Mouse (Mus musculus): ENCODE data around the gene Amotl1.
"Not testable (repeated sequence)": the region's sequence is repeated elsewhere in the genome, so short reads cannot be mapped to it uniquely, and the experiment has no call there.

Gene Amotl1

DNA sequence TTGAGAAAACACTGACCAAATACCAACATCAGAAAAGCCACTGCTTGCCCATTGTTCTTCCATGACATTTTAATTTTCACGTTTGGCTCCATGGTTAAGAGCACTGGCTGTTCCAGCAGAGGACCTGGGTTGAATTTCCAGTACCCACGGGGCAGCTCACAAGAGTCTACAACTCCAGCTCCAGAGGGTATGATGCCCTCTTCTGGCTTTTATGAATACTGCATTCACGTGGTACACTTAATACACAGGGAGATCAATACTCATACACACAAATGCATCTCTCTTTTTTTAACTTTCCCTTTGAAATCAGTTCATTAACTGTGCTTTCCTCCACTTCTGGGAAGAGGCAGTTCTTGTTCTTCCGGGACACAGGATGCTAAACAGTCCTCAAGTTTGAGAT, 41.4 kb downstream of the Amotl1 start:
- DNase-seq, result no peak

DNA sequence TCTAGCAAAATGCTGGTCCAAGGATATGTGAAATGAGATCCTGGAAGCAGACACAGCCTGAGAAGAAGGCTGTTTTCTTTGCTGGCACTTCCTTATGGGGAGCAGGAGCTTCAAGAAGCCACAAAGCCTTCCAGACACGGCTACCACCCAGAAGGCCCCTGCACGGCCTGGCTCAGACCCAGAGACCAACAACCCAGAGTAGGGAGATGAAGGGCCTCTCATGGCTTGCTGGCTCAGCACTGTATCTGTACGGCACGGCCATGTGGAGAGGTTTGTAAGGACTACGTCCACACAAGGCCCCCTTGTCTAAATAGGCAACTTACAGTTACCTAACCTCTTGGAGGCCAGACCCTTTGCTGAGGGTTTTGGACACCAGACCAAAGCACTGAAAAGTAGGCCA, 45.1 kb downstream of the Amotl1 start:
- no peak for DNase-seq

DNA sequence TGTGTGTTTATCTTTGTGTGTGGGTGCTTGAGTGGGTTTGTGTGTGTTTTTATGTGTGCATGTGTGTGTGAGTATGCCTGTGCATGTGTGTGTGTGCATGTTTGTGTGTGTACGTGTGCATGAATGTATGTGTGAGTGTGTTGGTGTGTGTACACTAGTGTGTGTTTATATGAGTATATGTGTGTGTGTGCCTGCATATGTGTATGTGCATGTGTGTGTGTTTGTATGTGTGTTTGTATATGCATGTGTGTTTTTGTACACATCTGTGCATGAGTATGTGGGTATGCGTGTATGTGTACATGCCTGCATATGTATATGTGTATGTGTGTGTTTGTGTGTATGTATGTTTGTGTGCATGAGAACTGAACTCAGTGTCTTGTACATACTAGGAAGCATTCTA, 46.7 kb downstream of the Amotl1 start:
- DNase-seq, result no peak

GRCm38 (mm10) chr9:14597429-14597828, 47.4 kb downstream of the Amotl1 start:
- DNase-seq, result no peak

DNA sequence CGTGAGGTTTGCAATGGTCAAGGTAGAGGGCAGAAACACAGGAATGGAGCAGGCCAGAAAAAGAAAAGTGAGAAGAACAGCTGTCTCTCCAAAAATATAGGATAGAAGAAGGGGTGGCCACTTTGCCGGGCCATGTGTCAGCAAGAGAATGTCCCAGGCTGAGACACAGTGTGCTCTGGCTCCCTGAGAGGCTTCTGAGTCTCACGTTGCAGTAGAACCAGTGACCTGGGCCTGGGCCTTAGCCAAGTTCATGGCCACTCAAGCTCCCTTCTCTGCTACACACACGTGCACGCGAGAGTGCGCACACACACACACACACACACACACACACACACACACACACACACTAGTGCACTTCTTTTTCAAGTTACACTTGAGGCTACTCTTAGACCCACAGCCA, 48.0 kb downstream of the Amotl1 start:
- DNase-seq, result no peak

DNA sequence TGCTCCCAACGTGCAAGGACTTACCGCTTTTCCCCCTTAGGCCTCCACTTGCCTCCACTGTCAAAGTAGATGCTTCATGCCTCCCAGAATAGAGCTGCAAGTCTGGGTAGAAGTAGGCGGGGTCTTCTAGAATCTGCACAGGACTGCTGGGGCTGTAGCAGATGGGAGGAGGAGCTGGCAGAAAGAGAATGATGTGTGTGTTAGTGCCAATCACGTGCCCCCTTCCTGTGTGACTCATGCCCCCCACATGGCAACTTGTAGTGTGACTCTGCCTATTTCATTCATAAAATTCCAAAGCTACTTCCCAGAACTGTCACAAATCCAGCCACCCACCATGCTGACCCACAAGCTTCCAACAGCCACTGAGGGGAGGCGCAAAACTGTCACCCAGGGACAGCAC, 48.4 kb downstream of the Amotl1 start:
- no peak for DNase-seq

DNA sequence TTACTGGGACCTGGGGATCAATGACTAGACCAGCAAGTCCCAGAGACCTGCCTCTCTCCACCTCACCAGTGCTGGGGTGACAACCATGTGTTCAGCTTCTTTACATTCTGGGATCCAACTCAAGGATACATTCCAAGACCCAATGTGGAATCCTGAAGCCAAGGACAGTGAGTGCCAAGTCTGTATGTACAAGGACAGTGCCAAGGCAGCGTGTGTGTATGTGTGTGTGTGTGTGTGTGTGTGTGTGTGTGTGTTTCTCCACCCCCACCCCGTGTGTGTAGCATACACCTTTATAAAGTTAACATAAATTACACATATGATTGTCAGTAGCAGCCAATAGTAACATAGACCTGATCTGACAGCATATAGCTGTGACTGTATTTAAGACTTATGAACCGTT, 49.0 kb downstream of the Amotl1 start:
- DNase-seq, result no peak

DNA sequence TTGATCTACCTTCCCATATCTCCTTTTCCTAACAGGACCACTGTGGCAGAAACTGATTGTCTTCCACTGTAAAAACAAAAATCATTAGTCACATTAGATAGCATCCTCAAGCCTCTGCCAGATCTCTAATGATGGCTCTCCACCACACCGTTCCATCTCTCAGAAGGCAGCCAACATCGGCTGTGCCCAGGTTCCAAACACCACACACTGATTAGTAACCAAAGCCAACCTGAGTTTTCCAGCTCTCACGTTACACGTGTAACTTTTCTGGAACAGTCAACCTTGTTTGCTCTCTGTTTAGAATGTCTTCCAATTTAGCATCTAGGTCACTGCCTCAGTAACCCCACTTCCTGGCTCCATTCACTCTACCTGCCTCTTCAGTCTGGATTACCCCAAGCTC, 51.0 kb downstream of the Amotl1 start:
- DNase-seq, result no peak

DNA sequence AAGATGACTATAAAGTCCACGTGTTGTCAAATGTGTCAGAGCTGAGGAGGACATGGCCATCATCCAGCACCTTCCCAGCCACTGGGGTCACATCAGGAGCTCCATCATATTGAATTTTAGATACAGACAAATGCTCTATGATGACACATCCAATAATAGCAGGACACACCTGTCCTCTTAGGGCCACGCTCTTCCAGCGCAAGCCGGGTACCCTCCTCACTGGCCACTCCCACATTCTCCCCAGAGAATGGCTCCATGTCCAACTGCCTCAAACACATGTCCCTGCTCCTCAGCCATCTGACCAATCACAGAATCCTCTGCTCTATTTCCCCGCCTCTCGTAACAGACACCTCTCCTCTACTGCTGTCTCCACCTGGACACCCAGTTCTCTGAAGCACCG, 54.2 kb downstream of the Amotl1 start:
- no peak for DNase-seq

DNA sequence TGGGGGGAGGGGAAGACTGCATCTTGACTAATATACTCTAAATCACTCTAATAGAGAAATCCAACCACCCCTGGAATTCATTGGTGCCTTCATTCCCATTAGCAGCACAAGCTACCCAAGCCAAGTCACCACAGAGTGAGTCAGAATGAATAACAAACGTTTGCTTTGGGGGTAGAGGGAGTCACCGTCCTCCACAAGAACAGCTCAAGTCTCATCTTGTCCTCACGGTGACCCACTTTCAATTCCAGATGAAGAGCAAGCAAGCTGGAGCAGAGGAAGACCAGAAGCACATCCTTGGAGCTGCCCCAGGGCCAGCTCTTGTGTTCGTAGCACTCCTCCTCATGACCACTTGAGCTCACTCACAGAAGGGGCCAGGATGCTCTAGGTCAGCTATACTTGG, 56.2 kb downstream of the Amotl1 start:
- no peak for DNase-seq

- no peak for DNase-seq
Observed at GRCm38 (mm10) chr9:14585702-14586101, 59.2 kb downstream of the Amotl1 start.

DNA sequence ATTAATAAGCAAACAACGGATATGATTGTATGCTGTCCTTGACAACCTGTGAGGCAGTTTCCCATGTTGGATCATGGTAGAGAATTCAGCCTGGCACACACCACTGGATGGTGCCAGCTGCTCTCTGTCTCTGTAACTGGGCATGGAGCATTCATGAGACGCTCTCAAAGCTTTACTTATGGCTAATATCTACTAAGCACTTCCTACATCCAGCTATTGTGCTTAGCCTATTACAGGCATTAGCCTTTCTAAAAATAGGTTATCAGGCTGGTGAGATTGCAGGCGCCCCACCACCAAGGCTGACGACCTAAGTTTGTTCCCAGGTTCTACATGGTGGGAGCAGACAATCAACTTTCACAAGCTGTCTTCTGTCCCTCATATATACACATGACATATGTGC, 65.9 kb downstream of the Amotl1 start:
- no peak for DNase-seq

GRCm38 (mm10) chr9:14576359-14576758, 68.5 kb downstream of the Amotl1 start:
- not testable (repeated sequence) for DNase-seq

- DNase-seq, result peak; percentile 50
Observed at GRCm38 (mm10) chr9:14574760-14575399, 70.0 kb downstream of the Amotl1 start.

DNA sequence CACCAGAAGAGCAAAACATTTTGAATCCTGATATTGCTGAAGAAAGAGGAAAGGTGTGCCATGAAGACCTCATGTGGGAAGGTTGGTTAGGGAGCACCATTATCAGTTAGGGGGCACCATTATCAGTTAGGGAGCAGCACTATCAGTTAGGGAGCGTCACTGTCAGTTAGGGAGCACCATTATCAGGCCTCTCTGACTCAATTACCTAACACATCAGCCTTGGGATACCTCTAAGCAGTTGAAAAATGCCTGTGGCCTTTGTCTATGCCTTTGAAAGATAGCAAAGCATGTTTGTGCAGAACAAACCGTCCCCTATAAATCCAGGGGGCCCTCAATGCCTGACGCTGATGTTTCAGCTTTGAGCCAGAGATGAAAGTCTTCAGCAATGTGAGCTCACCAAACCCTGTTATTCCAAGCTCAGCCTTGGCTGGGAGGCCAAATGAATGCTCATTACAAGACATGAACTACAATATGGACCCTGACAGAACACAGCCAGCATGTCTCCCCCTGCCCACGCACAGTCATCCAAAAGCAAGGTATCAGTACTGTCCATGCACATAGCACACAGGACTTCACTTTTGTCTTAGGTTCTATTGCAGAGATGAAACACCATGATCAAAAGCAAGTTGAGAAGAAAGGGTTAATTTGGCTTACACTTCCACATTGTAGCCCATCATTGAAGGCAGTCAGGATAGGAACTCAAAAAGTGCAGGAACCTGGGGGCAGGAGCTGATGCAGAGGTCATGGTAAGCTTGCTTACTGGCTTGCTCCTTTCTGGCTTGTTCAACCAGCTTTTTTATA, 75.5 kb downstream of the Amotl1 start:
- no peak for DNase-seq

GRCm38 (mm10) chr9:14568487-14568886, 76.4 kb downstream of the Amotl1 start:
- no peak for DNase-seq

DNA sequence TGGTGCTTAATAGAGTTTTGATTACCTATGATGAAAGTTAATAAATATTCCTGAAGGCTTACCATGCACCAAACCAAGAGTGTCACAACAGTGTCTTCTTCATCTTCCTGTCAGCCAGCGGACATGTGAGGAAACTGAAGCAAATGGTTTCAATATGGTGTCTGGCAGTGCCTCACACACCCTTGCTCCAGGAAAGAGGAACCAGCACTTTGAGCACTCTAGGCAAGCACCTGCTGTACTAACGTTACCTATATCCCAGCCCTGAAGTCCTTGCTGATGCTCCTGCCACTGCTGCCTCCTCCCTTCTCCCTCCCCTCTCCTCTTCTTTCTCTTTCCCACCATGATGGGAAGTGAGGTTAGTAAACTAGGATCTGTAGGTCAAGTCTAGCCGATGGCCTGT, 80.4 kb downstream of the Amotl1 start:
- DNase-seq, result no peak

DNA sequence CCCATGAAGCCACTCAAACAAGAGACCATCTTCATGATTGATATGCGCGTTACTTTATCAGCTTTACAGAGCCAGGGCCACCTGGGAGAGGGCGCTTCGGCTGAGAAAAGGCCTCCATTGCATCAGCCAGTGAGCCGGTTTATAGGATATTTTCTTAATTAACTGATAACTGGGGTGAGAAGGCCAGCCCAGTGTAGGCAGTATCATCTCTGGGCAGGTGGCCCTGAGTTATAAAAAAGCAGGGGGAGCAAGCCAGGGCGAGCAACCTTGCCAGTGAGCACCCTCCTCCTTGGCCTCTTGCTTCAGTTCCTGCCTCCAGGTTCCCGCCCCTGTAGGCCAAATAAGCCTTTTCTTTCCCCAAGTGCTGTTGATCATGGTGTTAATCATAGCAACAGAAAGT, 81.5 kb downstream of the Amotl1 start:
- DNase-seq, result no peak

- no peak for DNase-seq
Observed at GRCm38 (mm10) chr9:14560545-14560944, 84.3 kb downstream of the Amotl1 start.

- no peak for DNase-seq
Observed at GRCm38 (mm10) chr9:14559996-14560395, 84.9 kb downstream of the Amotl1 start.

DNA sequence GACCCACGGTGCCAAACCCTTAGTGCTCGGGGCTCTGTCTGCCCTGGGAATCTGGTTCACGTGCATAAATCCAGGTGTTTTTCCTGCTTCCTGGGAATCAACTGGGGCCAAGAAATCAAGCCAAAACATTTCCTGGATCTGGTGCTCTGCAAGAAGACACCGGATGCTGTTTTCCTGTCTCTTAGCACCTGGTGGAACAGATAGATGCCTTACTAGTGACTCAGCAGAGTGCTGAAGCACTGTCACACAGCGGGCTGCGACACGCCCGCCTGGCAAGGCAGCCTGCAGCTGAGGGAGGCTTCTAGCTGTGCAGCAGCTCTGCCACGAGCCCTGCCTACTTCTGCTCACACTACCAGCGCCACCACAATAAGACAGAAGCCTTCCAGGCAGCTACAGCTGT, 85.4 kb downstream of the Amotl1 start:
- DNase-seq, result peak; percentile 22

DNA sequence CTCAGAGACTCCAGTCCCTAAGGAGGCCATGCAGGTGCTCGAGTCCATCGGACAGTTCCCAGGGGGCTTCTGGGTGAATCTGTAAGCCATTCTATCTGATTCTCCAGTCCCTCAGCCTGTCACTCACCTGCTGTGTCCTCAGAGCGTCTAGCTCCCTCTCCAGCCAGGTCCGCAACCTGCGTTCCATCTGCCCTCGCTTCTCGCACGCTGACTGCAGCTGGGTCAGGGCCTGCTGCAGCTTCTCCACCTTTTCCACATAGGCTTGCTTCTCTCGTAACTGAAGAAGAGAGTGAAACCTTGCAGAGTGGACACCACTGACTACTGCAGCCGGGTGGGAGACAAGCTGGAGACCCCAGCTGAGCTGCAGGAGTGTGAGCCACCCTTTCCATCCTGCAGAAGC, 86.5 kb downstream of the Amotl1 start:
- no peak for DNase-seq

DNA sequence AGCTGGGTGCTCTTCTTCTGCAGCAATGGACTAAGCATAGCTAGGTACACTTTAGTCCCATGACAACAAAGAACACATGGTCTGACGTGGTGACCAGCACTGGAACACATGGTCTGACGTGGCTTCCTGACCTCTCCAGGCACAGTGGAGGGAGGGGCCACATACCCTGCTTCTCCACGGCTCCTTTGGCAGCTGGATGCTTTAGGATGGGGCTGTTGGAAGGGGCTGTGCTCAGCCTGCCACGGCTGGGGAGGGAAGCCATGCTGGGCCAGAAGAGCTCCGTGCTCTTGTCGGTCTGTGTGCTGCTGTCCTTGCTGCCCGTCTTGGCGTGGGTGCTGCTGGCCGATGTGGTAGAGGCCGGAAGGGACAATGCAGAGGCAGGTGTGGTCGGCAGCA, 96.5 kb downstream of the Amotl1 start:
- no peak for DNase-seq

DNA sequence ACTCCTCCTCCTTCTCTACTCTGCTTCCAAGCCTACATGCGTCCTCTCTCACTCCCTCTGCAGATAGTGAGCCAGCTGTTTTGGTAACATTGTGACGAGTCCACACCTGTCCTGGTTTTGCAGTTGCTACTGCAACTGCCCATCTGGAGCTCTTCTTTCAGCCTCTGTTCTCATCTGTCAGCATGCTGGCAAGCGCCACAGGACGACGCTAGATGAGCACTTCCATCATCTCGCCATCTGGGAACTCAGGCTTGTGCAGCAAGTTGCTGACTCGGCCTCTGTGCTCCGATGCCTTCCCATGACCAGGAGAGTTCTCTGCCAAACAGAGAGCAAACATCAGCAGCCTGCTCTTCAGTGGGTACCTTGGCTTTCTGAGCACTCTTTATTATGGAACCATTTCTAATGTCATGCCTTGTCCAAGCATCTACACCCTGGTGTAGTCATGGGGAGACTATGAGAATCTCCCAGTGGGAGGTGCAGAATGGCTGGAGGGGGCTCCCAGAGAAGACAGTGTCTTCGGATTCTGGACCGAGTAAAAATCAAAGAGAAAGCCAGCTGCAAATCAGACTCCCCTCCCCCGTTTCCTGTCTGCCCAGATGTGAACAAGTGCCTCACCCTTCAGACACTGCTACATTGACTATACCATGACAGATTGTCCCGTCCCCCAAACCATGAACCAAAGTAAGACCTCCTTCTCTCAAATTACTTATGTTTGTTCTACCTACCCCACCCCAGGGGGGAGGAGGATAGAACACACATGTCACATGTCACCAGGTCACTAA, 97.1 kb downstream of the Amotl1 start:
- DNase-seq, result no peak
